Mouse (Mus musculus) embryonic facial prominence, embryonic 14.5 days (tissue): ENCODE data around the gene Stat1. TPM values are rescaled to one million over a fixed set of nuclear protein-coding genes. Genes with fewer than 3 reads are reported as not detected.

Source experiments
- ATAC-seq: fragments of 200-750 bp; cut with Nextera tagmentation; 2 replicates; pipeline ENCODE4 v1.8.0; 2017; ENCODE audit warnings: low read depth, moderate number of reproducible peaks, moderate TSS enrichment
- DNase-seq: peaks from one replicate; pipeline ENCODE4 v3.0.0-alpha.2; 2015; ENCODE audit warnings: low spot score
- H3K27ac ChIP-seq: fragments of 300-500 bp; sonication (generic); replicated peaks from 2 replicates; pipeline ENCODE4 v1.5.1; 2014; ENCODE audit warnings: low read depth, mild to moderate bottlenecking, low read length, moderate library complexity
- H3K27me3 ChIP-seq: fragments of 300-500 bp; sonication (generic); replicated peaks from 2 replicates; pipeline ENCODE4 v1.6.1; 2014; ENCODE audit warnings: low read length; ENCODE audit not compliant: control insufficient read depth, insufficient read depth
- H3K36me3 ChIP-seq: fragments of 300-500 bp; sonication (generic); 2 replicates; pipeline ENCODE4 v1.6.1; 2014; ENCODE audit warnings: low read length, mixed read lengths; ENCODE audit not compliant: control insufficient read depth, insufficient read depth
- H3K4me1 ChIP-seq: fragments of 300-500 bp; sonication (generic); 2 replicates; pipeline ENCODE4 v1.6.1; 2014; ENCODE audit warnings: antibody characterized with exemption, low read length; ENCODE audit not compliant: control insufficient read depth, insufficient read depth
- H3K4me2 ChIP-seq: fragments of 300-500 bp; sonication (generic); 2 replicates; pipeline ENCODE4 v1.6.1; 2014; ENCODE audit warnings: low read depth, mild to moderate bottlenecking, low read length, moderate library complexity, mixed read lengths
- H3K4me3 ChIP-seq: fragments of 300-500 bp; sonication (generic); 2 replicates; pipeline ENCODE4 v1.5.1; 2014; ENCODE audit warnings: low read depth, mild to moderate bottlenecking, low read length
- H3K9ac ChIP-seq: fragments of 300-500 bp; sonication (generic); 2 replicates; pipeline ENCODE4 v1.6.1; 2014; ENCODE audit warnings: low read depth, mild to moderate bottlenecking, low read length, moderate library complexity, mixed read lengths
- H3K9me3 ChIP-seq: fragments of 300-500 bp; sonication (generic); 2 replicates; pipeline ENCODE4 v1.6.1; 2016; ENCODE audit warnings: low read length; ENCODE audit not compliant: control insufficient read depth
- WGBS: fragments of 180-500 bp; shearing (Covaris S2); extraction: QIAGEN DNeasy Blood & Tissue Kit; methylation state at CpG from one replicate; pipeline ENCODE4 v1.1.7; 2014; 5-methylcytosine and 5-hydroxymethylcytosine counted together
- polyA plus RNA-seq: library from polyadenylated mRNA; unstranded; fragments of >200 nt; fragmentation: Nextera tagmentation; extraction: Ambion mirVana; gene quantifications from 2 replicates; pipeline ENCODE4 v1.2.1, GENCODE M21; 2014

Gene Stat1
- 21.2 and 24.6 TPM in 2 replicates for polyA plus RNA-seq

DNA sequence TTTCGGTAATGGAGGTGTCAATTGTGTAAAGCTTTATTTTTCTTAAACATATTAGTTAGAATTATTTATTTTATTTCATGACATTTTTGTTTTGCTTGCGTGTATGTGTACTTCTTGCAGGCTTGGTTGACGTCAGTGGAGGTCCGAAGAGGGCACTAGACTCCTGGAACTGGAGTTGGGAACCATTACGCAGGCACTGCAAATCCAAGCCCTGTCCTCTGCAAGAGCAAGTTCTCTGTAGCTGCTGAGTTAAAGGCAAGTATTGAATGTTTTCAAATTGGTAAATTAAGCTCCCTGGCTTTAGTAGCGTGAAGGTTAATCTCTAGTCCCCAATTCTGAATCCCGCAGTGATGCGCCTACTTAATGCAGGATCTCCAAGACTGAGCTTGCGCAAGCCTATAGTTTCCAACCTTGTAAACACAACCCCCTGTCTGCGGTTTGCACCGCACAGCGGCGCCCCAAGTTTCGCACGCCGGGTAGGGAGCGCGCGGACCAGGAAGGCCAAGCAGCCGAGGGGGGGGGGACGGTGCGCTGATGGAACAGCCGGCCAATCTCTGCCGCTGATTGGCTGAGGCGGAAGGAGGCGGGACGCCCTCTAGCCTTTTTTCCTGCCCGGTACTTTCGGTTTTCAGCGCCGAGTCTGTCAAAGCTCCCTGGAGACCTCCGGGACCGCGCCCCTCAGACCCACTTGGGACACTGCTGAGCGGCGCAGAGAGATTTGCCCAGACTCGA, at the start of gene Stat1:
Gene Stat1, plus strand, starts transcription at position 581 of the 732 bp plus-strand sequence.
- ATAC-seq: peak; percentile 96
- H3K27ac ChIP-seq: peak within 1 kb of the TSS; percentile 48; the same call in 1 of the 2 replicates

GRCm38 (mm10) chr1:52079724-52080367, 39.4 kb upstream of the Stat1 start:
- 11% methylated on average over 10 of the region's 10 CpGs for WGBS
- peak; percentile 78 for DNase-seq
- H3K27ac ChIP-seq: no peak overlapping the region
- H3K4me2 ChIP-seq: no peak overlapping the region
- H3K27me3 ChIP-seq: no peaks in the 10 kb centered on the region
- H3K4me3 ChIP-seq: no peak overlapping the region
- no peaks in the 10 kb centered on the region for H3K9me3 ChIP-seq
- H3K9ac ChIP-seq: no peak overlapping the region
- H3K4me1 ChIP-seq: peaks cover 5% of the 10 kb centered on the region; the same call in 1 of the 2 replicates
- no peaks in the 10 kb centered on the region for H3K36me3 ChIP-seq
- peak; percentile 86; the same call in 1 of the 2 replicates for ATAC-seq

More for the DNA sequence above, at the start of gene Stat1:
- H3K4me2 ChIP-seq: peak within 1 kb of the TSS; percentile 73
- peak within 1 kb of the TSS; percentile 93 for H3K4me3 ChIP-seq
- 4% methylated on average over 35 of the region's 37 CpGs for WGBS
- peaks cover 4% of the 10 kb centered on the region; the same call in 1 of the 2 replicates for H3K36me3 ChIP-seq
- no peaks in the 10 kb centered on the region for H3K27me3 ChIP-seq
- H3K9me3 ChIP-seq: no peaks in the 10 kb centered on the region
- H3K4me1 ChIP-seq: no peaks in the 10 kb centered on the region
- H3K9ac ChIP-seq: peak within 1 kb of the TSS; percentile 78
- peak; percentile 92 for DNase-seq

DNA sequence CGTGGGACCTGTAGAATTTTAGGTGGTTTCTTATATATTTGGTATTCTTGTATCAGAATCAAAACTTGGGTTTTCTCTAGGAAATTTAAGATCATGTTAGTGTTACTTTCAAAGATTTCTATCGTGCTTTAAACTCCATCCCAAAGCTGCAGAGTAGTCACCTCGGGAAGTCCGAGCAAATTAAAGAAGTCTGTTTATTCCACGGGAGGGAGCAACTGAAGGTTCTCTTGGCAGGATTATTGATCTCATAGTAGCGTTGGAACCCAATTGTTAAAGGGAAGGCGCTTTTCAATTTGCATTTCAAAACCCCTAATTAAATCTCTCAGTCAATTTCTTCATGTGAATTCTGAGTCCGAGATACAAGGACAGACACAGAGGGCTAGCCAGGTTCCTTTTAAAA, 38.9 kb upstream of the Stat1 start:
- Histone ChIP-seq H3K4me2 (no peak overlapping the region), H3K36me3 (no peaks in the 10 kb centered on the region), H3K27me3 (no peaks in the 10 kb centered on the region), H3K27ac (no peak overlapping the region), H3K4me1 (peaks cover 5% of the 10 kb centered on the region; the same call in 1 of the 2 replicates), H3K9ac (no peak overlapping the region), H3K9me3 (no peaks in the 10 kb centered on the region), H3K4me3 (no peak overlapping the region)
- no peak for DNase-seq
- WGBS: 16% methylated on average over 8 of the region's 8 CpGs
- no peak for ATAC-seq

GRCm38 (mm10) chr1:52086236-52086635, 33.0 kb upstream of the Stat1 start:
- ATAC-seq: no peak
- no peak overlapping the region for H3K27ac ChIP-seq
- no peak overlapping the region for H3K9ac ChIP-seq
- WGBS: 38% methylated on average over 4 of the region's 4 CpGs
- no peak overlapping the region for H3K4me2 ChIP-seq
- peak; percentile 22 for DNase-seq
- no peaks in the 10 kb centered on the region for H3K9me3 ChIP-seq
- no peaks in the 10 kb centered on the region for H3K27me3 ChIP-seq
- no peak overlapping the region for H3K4me3 ChIP-seq
- no peaks in the 10 kb centered on the region for H3K36me3 ChIP-seq
- no peaks in the 10 kb centered on the region for H3K4me1 ChIP-seq

DNA sequence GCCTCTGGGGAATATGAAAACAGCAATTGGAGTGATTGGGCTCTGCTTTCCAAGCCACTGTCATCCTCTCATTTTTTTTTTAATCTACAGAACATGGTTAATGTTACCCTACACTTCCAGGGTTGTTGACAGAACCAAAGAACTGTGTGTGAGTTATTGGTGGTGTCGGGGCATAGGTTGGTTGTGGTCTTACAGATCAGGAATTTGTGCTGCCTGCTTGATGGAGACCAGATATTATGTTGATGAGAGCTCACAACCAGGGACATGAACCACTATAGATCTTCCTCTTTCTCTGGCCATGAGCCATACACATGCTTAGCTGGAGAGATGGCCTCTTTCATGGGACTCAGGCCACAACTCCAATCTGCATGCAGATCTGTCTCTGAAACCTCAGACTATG, 32.1 kb upstream of the Stat1 start:
- no peak overlapping the region for H3K9ac ChIP-seq
- no peaks in the 10 kb centered on the region for H3K9me3 ChIP-seq
- no peak overlapping the region for H3K4me3 ChIP-seq
- H3K4me1 ChIP-seq: no peaks in the 10 kb centered on the region
- 76% methylated on average over 1 of the region's 1 CpGs for WGBS
- no peaks in the 10 kb centered on the region for H3K27me3 ChIP-seq
- no peaks in the 10 kb centered on the region for H3K36me3 ChIP-seq
- H3K4me2 ChIP-seq: no peak overlapping the region
- DNase-seq: no peak
- no peak overlapping the region for H3K27ac ChIP-seq
- ATAC-seq: no peak

DNA sequence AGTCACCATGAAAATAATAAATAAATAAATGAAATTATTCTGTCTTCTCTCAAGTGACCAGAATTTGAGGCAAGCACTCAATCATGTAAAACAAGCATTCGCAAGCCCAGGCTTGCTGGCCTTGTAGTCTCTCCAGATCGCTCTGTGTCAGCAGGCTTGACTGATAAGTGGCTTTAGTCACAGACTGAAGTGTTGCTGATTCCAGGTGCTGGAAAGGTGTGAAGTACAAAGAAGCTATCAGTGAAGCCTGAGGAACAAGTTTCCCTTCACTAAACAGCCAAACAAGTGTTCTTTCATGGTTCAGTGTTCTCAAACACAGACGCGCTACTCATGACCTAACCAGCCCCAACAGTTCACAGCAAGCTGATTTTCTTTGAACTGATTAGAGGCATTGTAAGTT, 30.6 kb upstream of the Stat1 start:
- no peaks in the 10 kb centered on the region for H3K4me1 ChIP-seq
- WGBS: 75% methylated on average over 4 of the region's 4 CpGs
- DNase-seq (peak; percentile 38), ATAC-seq (no peak)
- H3K36me3 ChIP-seq: no peaks in the 10 kb centered on the region
- no peak overlapping the region for H3K4me3 ChIP-seq
- H3K4me2 ChIP-seq: no peak overlapping the region
- H3K9me3 ChIP-seq: no peaks in the 10 kb centered on the region
- no peaks in the 10 kb centered on the region for H3K27me3 ChIP-seq
- no peak overlapping the region for H3K9ac ChIP-seq
- H3K27ac ChIP-seq: no peak overlapping the region

DNA sequence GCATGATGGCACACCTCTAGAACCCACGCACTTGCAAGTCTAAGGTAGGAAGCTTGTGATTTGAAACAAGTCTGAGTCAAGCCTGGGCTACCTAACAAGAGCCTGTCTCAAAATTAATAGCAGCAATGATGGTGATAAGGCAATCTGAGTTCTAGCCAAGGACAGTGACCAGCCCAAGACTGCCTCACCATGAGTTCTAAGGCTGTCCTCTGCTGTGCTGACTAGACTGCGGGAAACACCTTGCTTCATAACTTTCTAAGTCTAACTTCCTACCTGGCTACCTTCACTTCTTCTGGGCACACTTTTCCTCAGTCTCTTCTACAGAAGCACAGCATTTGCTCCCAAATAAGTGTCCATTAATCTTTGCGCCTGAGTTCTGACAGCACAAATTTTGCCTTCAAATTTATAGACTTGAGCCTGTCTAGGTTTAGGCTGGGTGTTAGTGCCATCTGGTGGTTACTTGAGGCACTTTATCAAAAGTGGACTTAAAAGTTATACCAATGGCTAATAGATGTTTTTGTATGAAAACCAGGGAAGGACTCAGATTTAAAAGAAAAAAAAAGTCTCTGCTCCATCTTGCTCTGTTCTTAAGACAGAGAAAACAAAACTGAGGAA, 20.5 kb upstream of the Stat1 start:
- Histone ChIP-seq H3K27me3 (no peaks in the 10 kb centered on the region), H3K27ac (no peak overlapping the region), H3K9ac (no peak overlapping the region), H3K4me2 (no peak overlapping the region), H3K36me3 (no peaks in the 10 kb centered on the region), H3K4me3 (no peak overlapping the region), H3K4me1 (no peaks in the 10 kb centered on the region), H3K9me3 (no peaks in the 10 kb centered on the region)
- DNase-seq (peak; percentile 64), ATAC-seq (no peak)
- 79% methylated on average over 3 of the region's 3 CpGs for WGBS

- no peak overlapping the region for H3K27ac ChIP-seq
- ATAC-seq: no peak
- H3K4me3 ChIP-seq: no peak overlapping the region
- no peaks in the 10 kb centered on the region for H3K36me3 ChIP-seq
- no peak for DNase-seq
- no peak overlapping the region for H3K4me2 ChIP-seq
- 68% methylated on average over 6 of the region's 6 CpGs for WGBS
- no peaks in the 10 kb centered on the region for H3K9me3 ChIP-seq
- no peak overlapping the region for H3K9ac ChIP-seq
- no peaks in the 10 kb centered on the region for H3K4me1 ChIP-seq
- no peaks in the 10 kb centered on the region for H3K27me3 ChIP-seq
Measured at GRCm38 (mm10) chr1:52100496-52100895, 18.7 kb upstream of the Stat1 start.
